Mouse (Mus musculus): ENCODE measurements around the gene Fbf1. TPM values are rescaled to one million over a fixed set of nuclear protein-coding genes. Genes with fewer than 3 reads are reported as not detected.

Gene Fbf1
- polyA plus RNA-seq, 1 experiment = 26.2 TPM

- Histone ChIP-seq H3K9ac (ENCODE audit: low read depth, poor library complexity, severe bottlenecking) (peak overlapping the region; percentile 47), H3K27ac (ENCODE audit: insufficient read depth, low read length) (no peak overlapping the region), H3K4me3 (ENCODE audit: low read depth, low read length) (peak overlapping the region; percentile 40), H3K9me3 (replicated peaks; ENCODE audit: control insufficient read depth, insufficient read depth, low read length, poor library complexity, severe bottlenecking) (no peaks in the 10 kb centered on the region), H3K27me3 (ENCODE audit: control insufficient read depth, insufficient read depth, low read length, poor library complexity, severe bottlenecking) (peaks cover 11% of the 10 kb centered on the region), H3K36me3 (ENCODE audit: control insufficient read depth, insufficient read depth, low read length, poor library complexity, severe bottlenecking) (no peaks in the 10 kb centered on the region), H3K4me1 (ENCODE audit: control insufficient read depth, insufficient read depth, low read length) (peaks cover 6% of the 10 kb centered on the region)
- no peak for TF ChIP-seq POLR2A (IDR thresholded peaks at IDR 0.05; ENCODE audit: insufficient read depth, low read length)
- TF ChIP-seq CTCF (IDR thresholded peaks at IDR 0.05; ENCODE audit: low read depth, low read length) = no peak
- TF ChIP-seq EP300 (IDR thresholded peaks at IDR 0.05; ENCODE audit: insufficient read depth, low read depth, low read length) = no peak
These were observed 58.4 kb downstream of the Fbf1 start for GRCm38 (mm10) chr11:116109441-116110081.

GRCm38 (mm10) chr11:116108464-116109137 lies 59.4 kb downstream of the Fbf1 start:
- Histone ChIP-seq H3K4me3 (ENCODE audit: low read depth, low read length) (peak overlapping the region; percentile 58), H3K9ac (ENCODE audit: low read depth, poor library complexity, severe bottlenecking) (peak overlapping the region; percentile 45), H3K27me3 (ENCODE audit: control insufficient read depth, insufficient read depth, low read length, poor library complexity, severe bottlenecking) (peaks cover 11% of the 10 kb centered on the region), H3K36me3 (ENCODE audit: control insufficient read depth, insufficient read depth, low read length, poor library complexity, severe bottlenecking) (no peaks in the 10 kb centered on the region), H3K9me3 (replicated peaks; ENCODE audit: control insufficient read depth, insufficient read depth, low read length, poor library complexity, severe bottlenecking) (no peaks in the 10 kb centered on the region), H3K4me1 (ENCODE audit: control insufficient read depth, insufficient read depth, low read length) (peaks cover 11% of the 10 kb centered on the region), H3K27ac (ENCODE audit: insufficient read depth, low read length) (no peak overlapping the region)
- TF ChIP-seq POLR2A (IDR thresholded peaks at IDR 0.05; ENCODE audit: insufficient read depth, low read length) = no peak
- TF ChIP-seq CTCF (IDR thresholded peaks at IDR 0.05; ENCODE audit: low read depth, low read length) = no peak
- TF ChIP-seq EP300 (IDR thresholded peaks at IDR 0.05; ENCODE audit: insufficient read depth, low read depth, low read length) = no peak

GRCm38 (mm10) chr11:116107777-116108285 lies 60.1 kb downstream of the Fbf1 start:
- H3K9ac ChIP-seq (ENCODE audit: low read depth, poor library complexity, severe bottlenecking) = peak overlapping the region; percentile 45
- H3K27ac ChIP-seq (ENCODE audit: insufficient read depth, low read length) = no peak overlapping the region
- TF ChIP-seq EP300 (IDR thresholded peaks at IDR 0.05; ENCODE audit: insufficient read depth, low read depth, low read length) (no peak), CTCF (IDR thresholded peaks at IDR 0.05; ENCODE audit: low read depth, low read length) (no peak), POLR2A (IDR thresholded peaks at IDR 0.05; ENCODE audit: insufficient read depth, low read length) (no peak)
- no peaks in the 10 kb centered on the region for H3K36me3 ChIP-seq (ENCODE audit: control insufficient read depth, insufficient read depth, low read length, poor library complexity, severe bottlenecking)
- H3K27me3 ChIP-seq (ENCODE audit: control insufficient read depth, insufficient read depth, low read length, poor library complexity, severe bottlenecking) = peaks cover 11% of the 10 kb centered on the region
- no peaks in the 10 kb centered on the region for H3K9me3 ChIP-seq (replicated peaks; ENCODE audit: control insufficient read depth, insufficient read depth, low read length, poor library complexity, severe bottlenecking)
- H3K4me3 ChIP-seq (ENCODE audit: low read depth, low read length) = peak overlapping the region; percentile 58
- peaks cover 11% of the 10 kb centered on the region for H3K4me1 ChIP-seq (ENCODE audit: control insufficient read depth, insufficient read depth, low read length)

- H3K4me1 ChIP-seq (ENCODE audit: control insufficient read depth, insufficient read depth, low read length) = peaks cover 11% of the 10 kb centered on the region
These were observed 60.8 kb downstream of the Fbf1 start for GRCm38 (mm10) chr11:116106963-116107776.

GRCm38 (mm10) chr11:116106154-116106962 lies 61.6 kb downstream of the Fbf1 start:
- peaks cover 11% of the 10 kb centered on the region for H3K27me3 ChIP-seq (ENCODE audit: control insufficient read depth, insufficient read depth, low read length, poor library complexity, severe bottlenecking)
- H3K9me3 ChIP-seq (replicated peaks; ENCODE audit: control insufficient read depth, insufficient read depth, low read length, poor library complexity, severe bottlenecking) = no peaks in the 10 kb centered on the region
- H3K9ac ChIP-seq (ENCODE audit: low read depth, poor library complexity, severe bottlenecking) = peak overlapping the region; percentile 9; the same call in 1 of the 2 replicates
- no peak overlapping the region for H3K27ac ChIP-seq (ENCODE audit: insufficient read depth, low read length)
- no peaks in the 10 kb centered on the region for H3K36me3 ChIP-seq (ENCODE audit: control insufficient read depth, insufficient read depth, low read length, poor library complexity, severe bottlenecking)
- H3K4me3 ChIP-seq (ENCODE audit: low read depth, low read length) = no peak overlapping the region
- H3K4me1 ChIP-seq (ENCODE audit: control insufficient read depth, insufficient read depth, low read length) = peaks cover 11% of the 10 kb centered on the region
- TF ChIP-seq EP300 (IDR thresholded peaks at IDR 0.05; ENCODE audit: insufficient read depth, low read depth, low read length) (0 out of 2 replicates have a peak, but pooled peaks have one; percentile 4), POLR2A (IDR thresholded peaks at IDR 0.05; ENCODE audit: insufficient read depth, low read length) (no peak), CTCF (IDR thresholded peaks at IDR 0.05; ENCODE audit: low read depth, low read length) (no peak)

More at GRCm38 (mm10) chr11:116106963-116107776, 60.8 kb downstream of the Fbf1 start:
- H3K27ac ChIP-seq (ENCODE audit: insufficient read depth, low read length) = no peak overlapping the region
- no peaks in the 10 kb centered on the region for H3K9me3 ChIP-seq (replicated peaks; ENCODE audit: control insufficient read depth, insufficient read depth, low read length, poor library complexity, severe bottlenecking)
- H3K27me3 ChIP-seq (ENCODE audit: control insufficient read depth, insufficient read depth, low read length, poor library complexity, severe bottlenecking) = peaks cover 11% of the 10 kb centered on the region
- no peaks in the 10 kb centered on the region for H3K36me3 ChIP-seq (ENCODE audit: control insufficient read depth, insufficient read depth, low read length, poor library complexity, severe bottlenecking)
- peak overlapping the region; percentile 58; the same call in 1 of the 2 replicates for H3K4me3 ChIP-seq (ENCODE audit: low read depth, low read length)
- peak; percentile 18 for TF ChIP-seq CTCF (IDR thresholded peaks at IDR 0.05; ENCODE audit: low read depth, low read length)
- no peak for TF ChIP-seq EP300 (IDR thresholded peaks at IDR 0.05; ENCODE audit: insufficient read depth, low read depth, low read length)
- TF ChIP-seq POLR2A (IDR thresholded peaks at IDR 0.05; ENCODE audit: insufficient read depth, low read length) = no peak
- peak overlapping the region; percentile 45 for H3K9ac ChIP-seq (ENCODE audit: low read depth, poor library complexity, severe bottlenecking)

Measured in ES-Bruce4 (cell line).